In the genomic region with DNA sequence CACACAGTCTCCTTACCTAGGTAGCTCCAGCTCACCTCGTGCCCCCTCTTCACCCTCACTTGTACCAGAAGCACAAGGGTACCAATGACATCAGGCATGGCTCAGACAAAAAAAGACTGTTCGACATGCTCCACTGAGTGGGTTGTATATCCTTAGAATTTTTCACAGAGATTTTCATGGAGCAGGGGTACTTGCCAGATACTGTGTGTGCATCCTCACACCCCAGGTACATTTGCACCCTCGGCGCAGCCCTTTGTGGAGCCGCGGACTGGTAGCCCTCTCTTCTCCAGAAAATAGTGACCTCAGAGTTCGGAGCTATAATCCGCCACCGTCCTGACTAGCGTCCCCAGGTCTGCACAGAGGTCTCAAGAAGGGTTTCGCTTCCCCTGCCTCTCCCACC, we compare ENCODE assay signal across 9 mouse cellular contexts. TPM values are rescaled to one million over a fixed set of nuclear protein-coding genes. Genes with fewer than 3 reads are reported as not detected.
DNase-seq lines count a peak whose midpoint lies in the region; ATAC-seq and TF ChIP-seq lines count a peak whose summit lies in the region.
"Had no signal": no experiment of that assay in that cellular context is flagged by ENCODE, and none has a peak within 500 bp of the region (broad histone marks: within the 10 kb centered on the region; RNA-seq: fewer than 3 reads in every experiment).

No protein-coding gene starts in this region.

- 24% methylated on average over 11 of the region's 11 CpGs for WGBS in thymus, adult 2 months
- 19% methylated on average over 11 of the region's 11 CpGs for WGBS in liver, embryonic 13.5 days (ENCODE audit: insufficient replicate concordance)
- 10% methylated on average over 11 of the region's 11 CpGs for WGBS in kidney, adult 2 months

- H3K4me3 ChIP-seq in thymus, adult 2 months (ENCODE audit: control insufficient read depth, insufficient read depth, low read length), result peak overlapping the region; percentile 53; the same call in 1 of the 2 replicates
- H3K4me3 ChIP-seq in liver, embryonic 13.5 days (replicated peaks), result peak overlapping the region; percentile 23
- no peak overlapping the region for H3K4me3 ChIP-seq in kidney, adult 2 months (ENCODE audit: insufficient read depth, low read depth, low read length)

- peaks cover 74% of the 10 kb centered on the region for H3K4me1 ChIP-seq in thymus, adult 2 months (replicated peaks; ENCODE audit: control insufficient read depth, insufficient read depth, low read length)
- peaks cover 83% of the 10 kb centered on the region for H3K4me1 ChIP-seq in liver, embryonic 13.5 days (replicated peaks)
- H3K4me1 ChIP-seq in kidney, adult 2 months (ENCODE audit: control insufficient read depth, insufficient read depth, low read length), result no peaks in the 10 kb centered on the region

- no peak for TF ChIP-seq POLR2A in thymus, adult 2 months (IDR thresholded peaks at IDR 0.05; ENCODE audit: control insufficient read depth, extremely low read depth, insufficient read depth, low read length, poor library complexity)
- no peak for TF ChIP-seq POLR2A in kidney, adult 2 months (IDR thresholded peaks at IDR 0.05; ENCODE audit: low read depth, low read length)

- TF ChIP-seq CTCF in thymus, adult 2 months (IDR thresholded peaks at IDR 0.05; ENCODE audit: borderline replicate concordance, control insufficient read depth, extremely low read depth, insufficient read depth, low read length, poor library complexity), result no peak
- TF ChIP-seq CTCF in kidney, adult 2 months (conservative IDR thresholded peaks at IDR 0.05; ENCODE audit: insufficient read depth, insufficient read length, low read depth, low read length), result no peak

- DNase-seq in cerebellum, adult 9-10 months, result peak; percentile 67
- DNase-seq in cerebellum, postnatal 14 days, result no peak
- DNase-seq in thymus, adult 2 months, result no peak
- no peak for DNase-seq in thymus, postnatal 25 days
- DNase-seq in liver, embryonic 13.5 days, result no peak
- DNase-seq in ovary, postnatal 36 days (ENCODE audit: low spot score), result no peak
- DNase-seq in kidney, adult 2 months, result no peak
- DNase-seq: lung, postnatal 14 days had no signal

- H3K4me2 ChIP-seq in liver, embryonic 13.5 days, result peak overlapping the region; percentile 60

- H3K36me3 ChIP-seq in thymus, adult 2 months (ENCODE audit: control insufficient read depth, insufficient read depth, low read length), result no peaks in the 10 kb centered on the region
- no peaks in the 10 kb centered on the region for H3K36me3 ChIP-seq in liver, embryonic 13.5 days
- no peaks in the 10 kb centered on the region for H3K36me3 ChIP-seq in kidney, adult 2 months (ENCODE audit: control insufficient read depth, insufficient read depth, low read length)

- no peaks in the 10 kb centered on the region for H3K9me3 ChIP-seq in liver, embryonic 13.5 days (replicated peaks)

- peaks cover 3% of the 10 kb centered on the region; the same call in 1 of the 2 replicates for H3K27me3 ChIP-seq in thymus, adult 2 months (ENCODE audit: control insufficient read depth, insufficient read depth, low read length)
- H3K27me3 ChIP-seq in liver, embryonic 13.5 days, result peaks cover 69% of the 10 kb centered on the region
- no peaks in the 10 kb centered on the region for H3K27me3 ChIP-seq in kidney, adult 2 months (replicated peaks; ENCODE audit: control insufficient read depth, insufficient read depth, low read length)

- H3K27ac ChIP-seq in thymus, adult 2 months (ENCODE audit: control insufficient read depth, insufficient read depth, low read length), result no peak overlapping the region
- no peak overlapping the region for H3K27ac ChIP-seq in liver, embryonic 13.5 days
- H3K27ac ChIP-seq in kidney, adult 2 months (ENCODE audit: insufficient read depth, low read depth, low read length), result no peak overlapping the region

- no peak overlapping the region for H3K9ac ChIP-seq in liver, embryonic 13.5 days

- ATAC-seq in liver, embryonic 13.5 days (ENCODE audit: low read depth), result no peak
- ATAC-seq in megakaryocyte-erythroid progenitor cell, adult 5-6 weeks (replicated peaks; ENCODE audit: low FRiP score, low TSS enrichment, poor library complexity, severe bottlenecking), result no peak

RNA-seq across cellular contexts. Expression of a gene that starts 0.4 kb away (rescaled TPM):
- 19.4 and 31.5 TPM in 2 replicates for polyA plus RNA-seq in thymus, adult 2 months (2012; rRNA removed)
- polyA plus RNA-seq in liver, embryonic 13.5 days (2015; fragmentation: Nextera tagmentation; extraction: Ambion mirVana), result 1.4 and 1.9 TPM in 2 replicates
- 1.0 and 1.3 TPM in 2 replicates for total RNA-seq in megakaryocyte-erythroid progenitor cell, adult 5-6 weeks (2014; fragmentation: Nextera tagmentation)
- 0.19 TPM in 1 of 2 replicates, not detected in the other for total RNA-seq in megakaryocyte-erythroid progenitor cell, adult 5-6 weeks (2017)
- polyA plus RNA-seq in kidney, adult 2 months (2012; rRNA removed), result 3.9 and 12.0 TPM in 2 replicates

RNA-seq across cellular contexts. Expression of a gene that starts 3.9 kb away (rescaled TPM):
- polyA plus RNA-seq in thymus, adult 2 months (2012; rRNA removed), result 0.34 and 0.46 TPM in 2 replicates
- not detected in 2 replicates for polyA plus RNA-seq in liver, embryonic 13.5 days (2015; fragmentation: Nextera tagmentation; extraction: Ambion mirVana)
- total RNA-seq in megakaryocyte-erythroid progenitor cell, adult 5-6 weeks (2014; fragmentation: Nextera tagmentation), result 0.92 and 1.7 TPM in 2 replicates
- 0.91 TPM in 1 of 2 replicates, not detected in the other for total RNA-seq in megakaryocyte-erythroid progenitor cell, adult 5-6 weeks (2017)
- not detected in 2 replicates for polyA plus RNA-seq in kidney, adult 2 months (2012; rRNA removed)

RNA-seq across cellular contexts. Expression of a gene that starts 12.5 kb away (rescaled TPM):
- polyA plus RNA-seq in thymus, adult 2 months (2012; rRNA removed), result 31.1 and 32.6 TPM in 2 replicates
- 13.0 and 14.8 TPM in 2 replicates for polyA plus RNA-seq in liver, embryonic 13.5 days (2015; fragmentation: Nextera tagmentation; extraction: Ambion mirVana)
- 60.6 and 61.1 TPM in 2 replicates for total RNA-seq in megakaryocyte-erythroid progenitor cell, adult 5-6 weeks (2014; fragmentation: Nextera tagmentation)
- total RNA-seq in megakaryocyte-erythroid progenitor cell, adult 5-6 weeks (2017), result 33.5 and 45.9 TPM in 2 replicates
- 87.1 and 97.6 TPM in 2 replicates for polyA plus RNA-seq in kidney, adult 2 months (2012; rRNA removed)

RNA-seq across cellular contexts. Expression of a gene that starts 37.2 kb away (rescaled TPM):
- 256 and 261 TPM in 2 replicates for polyA plus RNA-seq in thymus, adult 2 months (2012; rRNA removed)
- polyA plus RNA-seq in liver, embryonic 13.5 days (2015; fragmentation: Nextera tagmentation; extraction: Ambion mirVana), result 63.6 and 73.7 TPM in 2 replicates
- total RNA-seq in megakaryocyte-erythroid progenitor cell, adult 5-6 weeks (2014; fragmentation: Nextera tagmentation), result 140 and 145 TPM in 2 replicates
- 104 and 227 TPM in 2 replicates for total RNA-seq in megakaryocyte-erythroid progenitor cell, adult 5-6 weeks (2017)
- 164 and 166 TPM in 2 replicates for polyA plus RNA-seq in kidney, adult 2 months (2012; rRNA removed)
